In the genomic region with DNA sequence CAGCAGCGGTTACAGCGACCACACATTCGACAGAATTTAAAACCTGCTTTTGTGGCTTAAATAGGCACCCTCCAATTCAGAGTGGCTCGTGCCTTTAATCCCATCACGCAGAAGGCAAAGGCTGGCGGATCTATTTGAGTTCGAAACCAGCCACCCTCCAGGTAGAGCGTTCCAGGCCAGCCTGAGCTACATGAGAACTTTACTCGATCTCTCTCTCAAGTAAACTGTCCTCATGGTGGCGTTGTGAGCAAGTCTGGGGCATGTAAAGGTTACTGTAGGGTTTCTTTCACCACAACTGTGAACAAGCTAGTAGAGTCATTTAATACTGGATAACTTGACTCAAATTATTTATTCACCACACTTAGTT, we compare ENCODE assay signal across 8 mouse cellular contexts. TPM values are rescaled to one million over a fixed set of nuclear protein-coding genes. Genes with fewer than 3 reads are reported as not detected.
DNase-seq lines count a peak whose midpoint lies in the region; ATAC-seq and TF ChIP-seq lines count a peak whose summit lies in the region.

No protein-coding gene starts in this region.

- no peaks in the 10 kb centered on the region for H3K79me2 ChIP-seq in liver, adult 2 months (ENCODE audit: control insufficient read depth, insufficient read depth, low read length)

- under 1% methylated on average over 10 of the region's 10 CpGs for WGBS in forebrain, embryonic 14.5 days
- 2% methylated on average over 10 of the region's 10 CpGs for WGBS in liver, adult 2 months

- H3K4me1 ChIP-seq in forebrain, embryonic 14.5 days (ENCODE audit: control insufficient read depth, insufficient read depth, low read length) = peaks cover 5% of the 10 kb centered on the region; the same call in 1 of the 2 replicates
- peaks cover 4% of the 10 kb centered on the region; the same call in 1 of the 2 replicates for H3K4me1 ChIP-seq in liver, adult 2 months (ENCODE audit: control insufficient read depth, insufficient read depth, low read length)

- no peak; the same call in 1 of the 2 replicates for ATAC-seq in forebrain, embryonic 14.5 days

- TF ChIP-seq CTCF in left cerebral cortex, adult 2 months (IDR thresholded peaks at IDR 0.05) = peak; percentile 25
- TF ChIP-seq CTCF in liver, adult 2 months (IDR thresholded peaks at IDR 0.05; ENCODE audit: low read depth, low read length) = no peak

- H3K9ac ChIP-seq in forebrain, embryonic 14.5 days (ENCODE audit: low read length) = peak overlapping the region; percentile 61
- peak overlapping the region; percentile 58 for H3K9ac ChIP-seq in liver, adult 2 months (ENCODE audit: low read depth, low read length)

- peak overlapping the region; percentile 69 for H3K4me3 ChIP-seq in left cerebral cortex, adult 2 months
- H3K4me3 ChIP-seq in forebrain, embryonic 14.5 days (ENCODE audit: low read depth, low read length) = peak overlapping the region; percentile 63
- H3K4me3 ChIP-seq in liver, adult 2 months (ENCODE audit: insufficient read depth, low read depth, low read length) = peak overlapping the region; percentile 34

- peak overlapping the region; percentile 79 for H3K4me2 ChIP-seq in forebrain, embryonic 14.5 days (ENCODE audit: low read length)

- no peaks in the 10 kb centered on the region for H3K27me3 ChIP-seq in forebrain, embryonic 14.5 days (replicated peaks; ENCODE audit: control insufficient read depth, insufficient read depth, low read length)
- 0 out of 2 replicates have a peak, but pooled peaks cover under 1% of the 10 kb centered on the region for H3K27me3 ChIP-seq in liver, adult 2 months (ENCODE audit: control insufficient read depth, insufficient read depth, low read length)

- intact Hi-C loops in left cerebral cortex, adult 2 months (cut with DNase I) = loop anchor here (2.0 kb wide), 1 partner anchor 21 kb away; a partner anchor contains a TSS
- intact Hi-C loops in left cerebral cortex, postnatal 25 days (cut with DNase I) = no loop called here

- H3K36me3 ChIP-seq in forebrain, embryonic 14.5 days (ENCODE audit: control insufficient read depth, insufficient read depth, low read length) = no peaks in the 10 kb centered on the region
- H3K36me3 ChIP-seq in liver, adult 2 months (ENCODE audit: control insufficient read depth, insufficient read depth, low read length) = no peaks in the 10 kb centered on the region

- DNase-seq in left cerebral cortex, adult 2 months (ENCODE audit: extremely low spot score in 1 of 2, low spot score in 2 of 2) = no peak
- no peak for DNase-seq in left cerebral cortex, postnatal 25 days (ENCODE audit: low spot score in 2 of 2)
- DNase-seq in WW6 (ENCODE audit: low read depth, low spot score) = peak; percentile 70
- DNase-seq in forebrain, embryonic 14.5 days (ENCODE audit: low spot score) = no peak
- peak; percentile 5 for DNase-seq in liver, adult 2 months (ENCODE audit: extremely low read depth, low read depth, low spot score)
- peak; percentile 81 for DNase-seq in naive thymus-derived CD4-positive, alpha-beta T cell, adult 2 months (ENCODE audit: low read depth)
- no peak for DNase-seq in gastrocnemius, postnatal 25 days
- no peak for DNase-seq in urinary bladder, postnatal 36 days (ENCODE audit: low spot score in 2 of 2)

- no peaks in the 10 kb centered on the region for H3K9me3 ChIP-seq in forebrain, embryonic 14.5 days (replicated peaks; ENCODE audit: control insufficient read depth, low read length)

- H3K27ac ChIP-seq in left cerebral cortex, adult 2 months = peak overlapping the region; percentile 73
- H3K27ac ChIP-seq in forebrain, embryonic 14.5 days (ENCODE audit: low read depth, low read length) = peak overlapping the region; percentile 88
- H3K27ac ChIP-seq in liver, adult 2 months (replicated peaks; ENCODE audit: insufficient read depth, low read depth, low read length) = no peak overlapping the region

- TF ChIP-seq POLR2A in liver, adult 2 months (IDR thresholded peaks at IDR 0.05; ENCODE audit: extremely low read depth, insufficient read depth, low read length) = no peak

RNA-seq across cellular contexts. Expression of a gene that starts 0.4 kb away (rescaled TPM):
- not detected for total RNA-seq in left cerebral cortex, adult 2 months (2021)
- under 1 TPM; 0.28 to 0.41 TPM for total RNA-seq in left cerebral cortex, postnatal 25 days (2021)
- polyA plus RNA-seq in forebrain, embryonic 14.5 days (2014; fragmentation: Nextera tagmentation; extraction: Ambion mirVana) = 4.3 and 5.1 TPM in 2 replicates
- 0.09 and 0.27 TPM in 2 replicates for total RNA-seq in liver, adult 2 months (2014; rRNA removed)
- polyA plus RNA-seq in liver, adult 2 months (2012; rRNA removed) = 0.05 and 0.12 TPM in 2 replicates
- total RNA-seq in gastrocnemius, postnatal 25 days (2021) = under 1 TPM; 0.26 to 0.67 TPM

RNA-seq across cellular contexts. Expression of a gene that starts 21.2 kb away (rescaled TPM):
- 10 to 100 TPM in 1 of 2 experiments, 1 to 10 TPM in 1; 9.3 to 14.0 TPM for total RNA-seq in left cerebral cortex, adult 2 months (2021)
- total RNA-seq in left cerebral cortex, postnatal 25 days (2021) = 10 to 100 TPM; 16.4 to 17.4 TPM
- 1.9 and 2.5 TPM in 2 replicates for polyA plus RNA-seq in forebrain, embryonic 14.5 days (2014; fragmentation: Nextera tagmentation; extraction: Ambion mirVana)
- total RNA-seq in liver, adult 2 months (2014; rRNA removed) = 0.27 TPM in 1 of 2 replicates, not detected in the other
- not detected in 2 replicates for polyA plus RNA-seq in liver, adult 2 months (2012; rRNA removed)
- under 1 TPM in 1 of 2 experiments, not detected in 1; 0.18 TPM for total RNA-seq in gastrocnemius, postnatal 25 days (2021)

RNA-seq across cellular contexts. Expression of a gene that starts 24.6 kb away (rescaled TPM):
- 100 to 1,000 TPM; 111 to 120 TPM for total RNA-seq in left cerebral cortex, adult 2 months (2021)
- 100 to 1,000 TPM; 118 to 122 TPM for total RNA-seq in left cerebral cortex, postnatal 25 days (2021)
- polyA plus RNA-seq in forebrain, embryonic 14.5 days (2014; fragmentation: Nextera tagmentation; extraction: Ambion mirVana) = 0.23 and 0.37 TPM in 2 replicates
- 0.18 and 0.20 TPM in 2 replicates for total RNA-seq in liver, adult 2 months (2014; rRNA removed)
- 0.29 and 0.35 TPM in 2 replicates for polyA plus RNA-seq in liver, adult 2 months (2012; rRNA removed)
- total RNA-seq in gastrocnemius, postnatal 25 days (2021) = not detected

RNA-seq across cellular contexts. Expression of a gene that starts 40.4 kb away (rescaled TPM):
- total RNA-seq in left cerebral cortex, adult 2 months (2021) = not detected
- total RNA-seq in left cerebral cortex, postnatal 25 days (2021) = under 1 TPM in 1 of 2 experiments, not detected in 1; 0.27 TPM
- polyA plus RNA-seq in forebrain, embryonic 14.5 days (2014; fragmentation: Nextera tagmentation; extraction: Ambion mirVana) = 0.19 TPM in 1 of 2 replicates, not detected in the other
- total RNA-seq in liver, adult 2 months (2014; rRNA removed) = 0.07 TPM in 1 of 2 replicates, not detected in the other
- polyA plus RNA-seq in liver, adult 2 months (2012; rRNA removed) = not detected in 2 replicates
- not detected for total RNA-seq in gastrocnemius, postnatal 25 days (2021)

RNA-seq across cellular contexts. Expression of a gene that starts 44.3 kb away (rescaled TPM):
- total RNA-seq in left cerebral cortex, adult 2 months (2021) = 1 to 10 TPM; 1.8 to 2.6 TPM
- total RNA-seq in left cerebral cortex, postnatal 25 days (2021) = 1 to 10 TPM; 1.7 to 2.7 TPM
- polyA plus RNA-seq in forebrain, embryonic 14.5 days (2014; fragmentation: Nextera tagmentation; extraction: Ambion mirVana) = 2.6 and 2.8 TPM in 2 replicates
- 0.09 TPM in 1 of 2 replicates, not detected in the other for total RNA-seq in liver, adult 2 months (2014; rRNA removed)
- polyA plus RNA-seq in liver, adult 2 months (2012; rRNA removed) = 0.06 TPM in 1 of 2 replicates, not detected in the other
- total RNA-seq in gastrocnemius, postnatal 25 days (2021) = not detected

Comparison
In these comparisons a context has a peak if more than half of its experiments do, and no peak if none do; other contexts are left out.
1. DNase-seq: peak in WW6 (single experiment), liver, adult 2 months (single experiment) and naive thymus-derived CD4-positive, alpha-beta T cell, adult 2 months (single experiment); none in left cerebral cortex, adult 2 months (0 of 2), left cerebral cortex, postnatal 25 days (0 of 2), forebrain, embryonic 14.5 days (single experiment), gastrocnemius, postnatal 25 days (single experiment) and urinary bladder, postnatal 36 days (0 of 2).
2. RNA of a gene that starts 24.6 kb away (total RNA-seq): 118 to 122 TPM in left cerebral cortex, postnatal 25 days and 111 to 120 TPM in left cerebral cortex, adult 2 months; not detected in gastrocnemius, postnatal 25 days and 0.18 to 0.20 TPM in liver, adult 2 months; every median in the first group is over 10 times any median in the second.
3. Peak in every context shown above with its lines, with median percentiles within 50 percentile points of each other: H3K4me3 ChIP-seq.